Mouse (Mus musculus): ENCODE results near the gene Psmd13.
"Not testable (repeated sequence)": the region's sequence is repeated elsewhere in the genome, so short reads cannot be mapped to it uniquely, and the experiment has no call there.

The Psmd13 gene

DNA sequence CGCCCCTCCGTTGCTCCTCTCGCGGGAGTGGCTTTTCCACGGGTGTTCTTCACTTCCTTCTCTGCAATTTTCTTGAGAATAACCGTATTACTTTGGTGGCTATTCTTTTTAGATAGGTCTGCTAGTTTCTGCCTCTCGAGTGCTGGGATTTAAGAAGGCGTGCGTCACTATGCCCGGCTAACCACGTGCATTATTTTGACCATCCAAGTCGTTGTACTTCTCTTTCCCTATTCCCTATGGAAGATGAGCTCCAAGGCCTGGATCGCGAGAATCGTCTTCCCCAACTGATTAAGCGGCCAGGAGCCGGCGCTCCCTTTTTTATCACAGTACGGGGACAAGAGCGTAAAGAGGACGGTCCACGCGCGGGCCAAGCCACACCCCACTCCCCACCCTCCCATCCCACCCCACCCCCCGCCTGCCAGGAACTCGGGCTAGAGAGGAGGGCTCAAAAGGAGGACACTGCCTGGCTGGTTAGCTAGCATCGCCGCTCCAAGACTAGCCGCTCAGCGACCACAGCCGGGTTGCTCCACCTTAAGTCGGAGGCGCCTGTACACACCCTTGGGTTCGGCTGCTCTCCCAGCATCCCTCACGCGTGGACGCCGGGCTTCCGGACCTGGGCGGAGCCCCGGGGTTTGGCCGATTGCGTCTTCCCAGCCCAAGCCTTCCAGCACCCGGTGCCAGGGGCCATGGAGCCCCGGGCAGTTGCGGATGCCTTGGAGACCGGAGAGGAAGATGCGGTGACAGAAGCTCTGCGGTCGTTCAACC is 24.8 kb upstream of the Psmd13 start, which contains the start of gene Ric8a:
Gene Ric8a (plus strand): TSS at position 173 of the 765 bp plus-strand sequence.
- peak; percentile 70 to 79 for DNase-seq (ENCODE audit: low spot score in 2 of 2)

- peak in 1 of 2 experiments; percentile 16 for DNase-seq (ENCODE audit: low spot score in 2 of 2)
Measured at GRCm38 (mm10) chr7:140857550-140858505, 23.9 kb upstream of the Psmd13 start, which contains the start of gene Bet1l. TSS of gene Bet1l (minus strand) at chr7:140857577.

DNA sequence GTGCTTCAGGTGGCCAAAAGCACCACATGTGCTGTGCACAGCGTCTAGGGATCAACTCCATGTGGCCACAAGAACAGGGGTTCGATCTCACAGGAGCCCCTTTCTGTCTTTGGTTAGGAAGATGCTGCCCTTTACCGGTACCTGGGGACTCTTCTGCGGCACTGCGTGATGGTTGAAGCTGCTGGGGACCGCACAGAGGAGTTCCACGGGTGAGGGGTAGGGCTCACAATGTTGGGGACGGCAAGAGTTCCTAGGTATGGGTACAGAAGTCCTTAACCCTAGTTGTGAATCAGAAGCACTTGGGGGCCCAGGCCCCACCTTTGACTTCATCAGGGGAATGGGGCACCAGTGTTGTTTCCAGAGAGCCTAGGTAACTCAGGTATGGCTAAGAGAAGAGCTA is 23.0 kb upstream of the Psmd13 start:
- DNase-seq (ENCODE audit: low spot score in 2 of 2) = no peak

GRCm38 (mm10) chr7:140859997-140860396 is 21.8 kb upstream of the Psmd13 start:
- DNase-seq (ENCODE audit: low spot score in 2 of 2) = no peak

- no peak for DNase-seq (ENCODE audit: low spot score in 2 of 2)
Measured at GRCm38 (mm10) chr7:140860728-140861127, 21.0 kb upstream of the Psmd13 start.

GRCm38 (mm10) chr7:140864761-140865160 is 17.0 kb upstream of the Psmd13 start:
- no peak for DNase-seq (ENCODE audit: low spot score in 2 of 2)

DNA sequence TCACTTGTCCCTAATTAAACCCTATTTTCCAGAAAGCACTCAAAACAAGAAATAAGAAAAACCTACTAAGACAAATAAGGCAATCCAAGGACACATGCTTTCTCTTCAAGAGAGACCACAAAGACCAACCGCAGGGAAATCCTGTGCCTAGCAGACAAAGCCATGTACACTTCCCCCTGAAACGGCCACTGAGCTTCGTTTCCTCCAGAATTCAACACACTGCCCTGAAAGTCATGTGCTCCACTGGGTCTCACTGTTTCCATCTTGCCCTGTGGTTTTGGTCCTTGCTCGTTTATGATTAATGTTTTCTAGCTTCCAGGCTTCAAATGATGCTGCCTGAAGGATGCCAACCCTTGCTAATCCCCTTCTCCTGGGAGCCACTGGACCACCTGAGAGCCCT is 7.5 kb upstream of the Psmd13 start:
- no peak for DNase-seq (ENCODE audit: low spot score in 2 of 2)

GRCm38 (mm10) chr7:140877364-140877763 is 4.4 kb upstream of the Psmd13 start:
- no peak for DNase-seq (ENCODE audit: low spot score in 2 of 2)

GRCm38 (mm10) chr7:140879355-140879754 is 2.4 kb upstream of the Psmd13 start:
- DNase-seq (ENCODE audit: low spot score in 2 of 2) = no peak

- no peak for DNase-seq (ENCODE audit: low spot score in 2 of 2)
Measured at GRCm38 (mm10) chr7:140880419-140880818, 1.3 kb upstream of the Psmd13 start.

GRCm38 (mm10) chr7:140880865-140881515 is 778 bp upstream of the Psmd13 start:
- DNase-seq (ENCODE audit: low spot score in 2 of 2) = no peak

GRCm38 (mm10) chr7:140882469-140882803 is 668 bp downstream of the Psmd13 start:
- DNase-seq (ENCODE audit: low spot score in 2 of 2) = no peak

DNA sequence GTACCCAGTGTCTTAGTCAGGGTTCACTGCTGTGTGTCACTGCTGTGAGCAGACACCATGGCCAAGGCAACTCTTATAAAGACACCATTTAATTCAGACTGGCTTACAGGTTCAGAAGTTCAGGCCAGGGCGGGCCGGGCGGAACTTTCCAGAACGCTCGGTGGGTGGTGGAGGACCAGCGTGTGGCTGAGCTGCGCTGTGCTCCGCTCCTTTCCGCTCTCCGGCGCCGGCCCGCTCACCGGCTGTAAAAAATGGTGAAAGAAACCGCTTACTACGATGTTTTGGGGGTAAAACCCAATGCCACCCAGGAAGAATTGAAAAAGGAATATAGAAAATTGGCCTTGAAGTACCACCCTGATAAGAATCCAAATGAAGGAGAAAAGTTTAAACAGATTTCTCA is 8.9 kb downstream of the Psmd13 start:
- not testable (repeated sequence) for DNase-seq (ENCODE audit: low spot score in 2 of 2)

GRCm38 (mm10) chr7:140894031-140894430 is 12.3 kb downstream of the Psmd13 start:
- no peak for DNase-seq (ENCODE audit: low spot score in 2 of 2)

- no peak for DNase-seq (ENCODE audit: low spot score in 2 of 2)
Measured at GRCm38 (mm10) chr7:140894611-140895010, 12.8 kb downstream of the Psmd13 start.

GRCm38 (mm10) chr7:140897863-140898262 is 16.1 kb downstream of the Psmd13 start:
- no peak for DNase-seq (ENCODE audit: low spot score in 2 of 2)

- no peak for DNase-seq (ENCODE audit: low spot score in 2 of 2)
Measured at GRCm38 (mm10) chr7:140899121-140899520, 17.4 kb downstream of the Psmd13 start.

DNA sequence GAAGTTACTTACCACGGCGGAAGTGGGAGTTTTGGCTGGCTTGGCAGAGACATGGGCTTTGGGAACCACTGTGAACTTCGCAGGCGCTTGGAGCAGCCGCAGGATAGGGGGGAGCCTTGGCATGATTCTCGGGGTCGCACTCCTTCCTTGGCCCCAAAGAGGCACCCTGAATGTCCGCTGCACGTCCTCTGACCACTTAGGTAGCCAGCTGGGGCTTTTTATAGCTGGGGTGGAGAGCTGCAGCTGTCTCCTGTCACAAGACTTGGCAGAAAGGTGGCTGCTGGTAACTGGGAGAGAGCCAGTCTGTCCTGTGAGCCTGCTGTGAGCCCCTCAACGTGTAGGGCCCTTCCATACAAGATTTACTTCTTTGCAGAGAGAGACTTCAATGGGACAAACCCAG is 18.5 kb downstream of the Psmd13 start, which contains the start of gene Cox8b:
Gene Cox8b (minus strand): TSS at position 227 of the 400 bp plus-strand sequence.
- DNase-seq (ENCODE audit: low spot score in 2 of 2) = no peak

DNA sequence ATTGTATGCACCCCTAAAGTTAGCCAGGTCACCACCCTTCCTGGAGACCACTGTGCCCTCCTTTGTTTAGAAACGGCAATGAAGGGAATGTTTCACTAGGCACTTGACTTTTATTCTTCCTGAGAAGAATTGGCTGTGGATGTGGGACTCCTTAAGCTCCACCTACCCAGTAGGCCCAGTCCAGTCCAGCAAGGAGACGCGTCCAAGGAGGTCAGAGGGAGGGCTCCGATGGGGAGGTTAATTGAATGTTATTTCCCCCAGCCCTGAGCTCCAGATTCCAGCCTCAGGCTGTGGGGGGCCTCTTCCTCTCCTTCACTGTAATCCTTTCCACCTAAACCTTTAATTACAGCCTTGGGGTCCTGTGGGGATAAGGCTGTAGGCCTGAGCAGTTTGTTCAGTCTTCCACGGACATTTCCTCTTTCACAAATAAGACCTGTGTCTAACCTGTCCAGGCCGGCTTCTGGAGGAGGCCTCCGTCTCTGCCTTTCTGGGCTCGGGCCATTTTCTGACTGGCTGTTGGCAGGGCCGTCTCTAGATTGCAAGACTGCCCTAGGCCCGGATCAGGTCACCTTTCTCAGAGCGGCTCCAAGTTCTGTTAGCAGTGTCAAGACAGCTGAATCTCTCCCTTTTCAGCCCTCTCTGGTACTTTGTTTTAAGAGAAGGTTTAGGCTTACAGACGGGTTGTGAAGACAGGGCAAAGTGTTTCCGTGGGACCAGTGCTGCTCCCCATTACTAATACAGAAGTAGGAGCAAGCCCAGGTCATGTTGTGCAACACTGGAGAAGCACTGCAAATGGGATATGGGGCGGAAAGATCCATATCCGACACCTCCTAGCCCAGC is 20.5 kb downstream of the Psmd13 start:
- DNase-seq (ENCODE audit: low spot score in 2 of 2) = no peak

GRCm38 (mm10) chr7:140903212-140903611 is 21.4 kb downstream of the Psmd13 start:
- peak; percentile 75 to 87 for DNase-seq (ENCODE audit: low spot score in 2 of 2)

- DNase-seq (ENCODE audit: low spot score in 2 of 2) = no peak
Measured at GRCm38 (mm10) chr7:140905642-140906081, 23.9 kb downstream of the Psmd13 start.
